Mouse (Mus musculus) heart, embryonic 10.5 days (tissue): ENCODE data around the gene Bloc1s1. TPM values are rescaled to one million over a fixed set of nuclear protein-coding genes. Genes with fewer than 3 reads are reported as not detected.

Experiments
- DNase-seq: peaks from one replicate; pipeline ENCODE4 v3.0.0-alpha.2; 2017; ENCODE audit warnings: low spot score
- H3K27ac ChIP-seq: fragments of 300-500 bp; sonication (generic); 2 replicates; pipeline ENCODE4 v1.5.1; 2016; ENCODE audit warnings: mild to moderate bottlenecking
- H3K27me3 ChIP-seq: fragments of 300-500 bp; sonication (generic); 2 replicates; pipeline ENCODE4 v1.6.1; 2016; ENCODE audit warnings: mild to moderate bottlenecking; ENCODE audit not compliant: poor library complexity, insufficient read depth, severe bottlenecking
- H3K36me3 ChIP-seq: fragments of 300-500 bp; sonication (generic); 2 replicates; pipeline ENCODE4 v1.6.1; 2016; ENCODE audit warnings: mild to moderate bottlenecking, moderate library complexity
- H3K4me1 ChIP-seq: fragments of 300-500 bp; sonication (generic); 2 replicates; pipeline ENCODE4 v1.6.1; 2016; ENCODE audit warnings: mild to moderate bottlenecking
- H3K4me3 ChIP-seq: fragments of 300-500 bp; sonication (generic); 2 replicates; pipeline ENCODE4 v1.5.1; 2016; ENCODE audit warnings: mild to moderate bottlenecking, moderate library complexity
- H3K9me3 ChIP-seq: fragments of 300-500 bp; sonication (generic); 2 replicates; pipeline ENCODE4 v1.6.1; 2016; ENCODE audit warnings: mild to moderate bottlenecking, moderate library complexity
- whole genome bisulfite sequencing: fragments of 180-500 bp; shearing (Covaris S2); methylation state at CpG from one replicate; pipeline ENCODE4 v1.1.7; 2016; 5-methylcytosine and 5-hydroxymethylcytosine counted together
- polyA plus RNA-seq: library from polyadenylated mRNA; unstranded; fragments of >200 nt; fragmentation: Nextera tagmentation; extraction: Ambion mirVana; gene quantifications from 2 replicates; pipeline ENCODE4 v1.2.1, GENCODE M21; 2016

The Bloc1s1 gene
- polyA plus RNA-seq, 1 experiment from 2014 or later = 194 TPM

DNA sequence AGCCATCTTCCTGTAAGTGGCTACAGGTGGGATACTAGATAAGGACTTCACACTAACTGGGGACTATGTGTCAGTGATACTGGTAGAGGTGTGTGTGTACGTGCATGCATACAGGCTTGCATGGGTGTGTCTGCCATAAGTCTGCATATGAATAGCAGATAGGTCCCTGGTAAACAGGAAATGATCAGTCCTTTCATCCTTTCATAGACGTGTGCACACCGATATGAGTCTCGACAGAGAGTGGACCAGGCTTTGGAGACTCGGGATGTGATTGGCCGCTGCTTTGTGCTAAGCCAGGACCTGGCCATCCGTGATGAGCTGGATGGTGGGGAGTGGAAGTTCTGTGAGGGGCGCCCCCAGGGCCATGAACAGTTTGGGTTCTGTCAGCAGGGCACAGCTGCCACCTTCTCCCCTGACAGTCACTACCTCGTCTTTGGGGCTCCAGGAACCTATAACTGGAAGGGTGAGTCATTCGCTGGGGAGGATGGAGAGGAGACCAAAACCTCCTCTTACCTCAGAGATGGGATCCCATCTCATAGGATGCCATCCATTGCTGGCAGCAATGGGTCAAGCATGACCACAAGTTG, 16.7 kb upstream of the Bloc1s1 start:
- WGBS = 82% methylated on average over 10 of the region's 10 CpGs
- Histone ChIP-seq H3K27ac (no peak overlapping the region), H3K9me3 (no peaks in the 10 kb centered on the region), H3K36me3 (no peaks in the 10 kb centered on the region), H3K4me3 (no peak overlapping the region), H3K4me1 (no peaks in the 10 kb centered on the region), H3K27me3 (peaks cover 53% of the 10 kb centered on the region)
- no peak for DNase-seq

- Histone ChIP-seq H3K4me3 (no peak overlapping the region), H3K36me3 (no peaks in the 10 kb centered on the region), H3K27me3 (peaks cover 63% of the 10 kb centered on the region), H3K27ac (no peak overlapping the region), H3K4me1 (peaks cover 13% of the 10 kb centered on the region), H3K9me3 (no peaks in the 10 kb centered on the region)
- WGBS = 59% methylated on average over 5 of the region's 5 CpGs
- no peak for DNase-seq
These were observed 15.1 kb upstream of the Bloc1s1 start for GRCm38 (mm10) chr10:128938974-128939373.

DNA sequence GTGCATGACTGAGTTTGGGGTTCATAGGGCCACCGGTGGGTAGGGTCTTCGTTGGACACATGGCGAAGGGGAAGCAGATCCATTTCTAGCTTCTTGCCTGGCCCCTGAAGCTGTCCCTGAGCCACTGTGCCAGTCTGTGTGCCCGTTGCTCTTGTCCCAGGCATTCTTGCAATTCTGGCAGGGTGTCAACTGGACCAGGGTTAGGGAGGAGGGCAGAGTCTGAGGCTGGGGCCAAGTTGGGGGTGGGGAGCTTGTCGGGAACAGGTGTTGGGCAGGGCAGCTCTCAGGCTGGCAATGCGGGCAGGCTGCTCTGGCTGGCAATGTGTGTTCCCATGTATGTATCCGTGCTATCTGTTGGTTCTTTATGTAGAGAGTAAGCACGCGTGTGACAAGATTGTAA, 14.6 kb upstream of the Bloc1s1 start:
- H3K27ac ChIP-seq = no peak overlapping the region
- peaks cover 63% of the 10 kb centered on the region for H3K27me3 ChIP-seq
- WGBS = 82% methylated on average over 9 of the region's 9 CpGs
- no peak for DNase-seq
- H3K4me3 ChIP-seq = no peak overlapping the region
- no peaks in the 10 kb centered on the region for H3K9me3 ChIP-seq
- H3K36me3 ChIP-seq = no peaks in the 10 kb centered on the region
- H3K4me1 ChIP-seq = peaks cover 16% of the 10 kb centered on the region

DNA sequence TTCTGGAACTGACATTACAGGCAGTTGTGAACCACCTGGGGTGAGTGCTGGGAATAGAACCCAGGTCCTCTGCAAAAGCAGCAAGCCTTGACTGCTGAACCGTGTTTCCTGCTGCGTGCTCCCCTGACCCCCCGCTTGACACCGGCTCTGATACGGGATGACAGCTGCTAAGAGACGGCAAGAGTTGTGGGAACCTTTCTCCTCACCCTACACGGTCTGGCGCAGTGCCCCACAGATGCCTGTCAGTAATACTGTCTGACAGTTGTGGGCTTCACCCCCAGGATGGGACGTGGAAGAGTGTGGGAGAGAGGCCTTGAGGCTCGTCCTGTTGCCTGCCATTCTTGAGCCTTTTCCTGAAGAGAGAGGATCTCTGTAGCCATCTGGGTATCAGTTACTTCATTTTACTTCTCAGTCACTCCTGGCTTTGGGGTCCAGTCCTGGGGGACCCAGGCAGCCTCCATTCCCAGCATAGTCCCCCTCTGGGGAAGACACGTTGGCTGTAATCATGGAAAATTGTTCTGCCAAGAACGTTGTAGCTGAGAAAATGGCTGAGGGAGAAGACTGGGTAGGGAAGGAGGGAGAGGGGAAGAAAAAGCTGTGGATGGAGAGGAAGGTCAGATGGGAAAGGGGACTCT, 14.0 kb upstream of the Bloc1s1 start:
- Histone ChIP-seq H3K4me3 (no peak overlapping the region), H3K36me3 (no peaks in the 10 kb centered on the region), H3K9me3 (no peaks in the 10 kb centered on the region), H3K4me1 (peaks cover 19% of the 10 kb centered on the region), H3K27ac (no peak overlapping the region), H3K27me3 (peaks cover 65% of the 10 kb centered on the region)
- WGBS = 67% methylated on average over 12 of the region's 12 CpGs
- no peak for DNase-seq

DNA sequence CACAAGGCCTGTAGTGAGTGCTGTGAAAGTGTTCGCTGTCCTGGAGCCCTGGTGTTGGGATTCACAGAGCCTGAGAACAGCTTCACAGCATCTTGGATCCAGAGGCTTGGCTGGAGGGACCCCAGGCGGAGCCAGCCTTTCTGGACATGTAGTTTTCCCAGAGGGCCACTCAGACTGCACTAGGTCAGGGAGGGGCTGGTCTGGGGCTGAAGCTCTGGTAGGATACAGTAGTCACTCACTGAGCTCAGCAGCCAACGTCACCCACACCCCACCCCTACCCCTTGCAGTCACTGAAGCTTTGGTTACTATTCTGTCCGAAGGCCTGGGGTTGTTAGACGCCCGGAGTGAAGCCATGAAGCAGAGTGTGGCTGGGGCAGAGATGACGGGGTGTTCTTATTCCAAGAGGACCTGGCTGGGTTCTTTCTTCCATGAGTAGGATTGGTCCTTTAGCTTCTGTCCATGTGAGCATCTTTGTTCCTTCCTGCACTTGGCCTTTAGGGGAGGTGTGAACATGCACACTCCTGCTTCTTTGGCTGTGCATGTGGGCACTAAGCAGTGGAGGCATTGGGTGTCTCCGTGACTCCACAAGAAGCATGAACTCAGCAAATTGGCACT, 12.1 kb upstream of the Bloc1s1 start:
- H3K9me3 ChIP-seq = no peaks in the 10 kb centered on the region
- 58% methylated on average over 8 of the region's 8 CpGs for WGBS
- peaks cover 65% of the 10 kb centered on the region for H3K27me3 ChIP-seq
- H3K27ac ChIP-seq = no peak overlapping the region
- H3K4me3 ChIP-seq = no peak overlapping the region
- H3K36me3 ChIP-seq = no peaks in the 10 kb centered on the region
- no peak for DNase-seq
- H3K4me1 ChIP-seq = peaks cover 21% of the 10 kb centered on the region

- peaks cover 21% of the 10 kb centered on the region for H3K4me1 ChIP-seq
- peaks cover 66% of the 10 kb centered on the region for H3K27me3 ChIP-seq
- no peak overlapping the region for H3K4me3 ChIP-seq
These were observed 11.4 kb upstream of the Bloc1s1 start for GRCm38 (mm10) chr10:128934997-128935787.

GRCm38 (mm10) chr10:128933976-128934721, 10.3 kb upstream of the Bloc1s1 start:
- Histone ChIP-seq H3K4me1 (peaks cover 21% of the 10 kb centered on the region), H3K27me3 (peaks cover 76% of the 10 kb centered on the region), H3K4me3 (peak overlapping the region; percentile 60), H3K36me3 (no peaks in the 10 kb centered on the region), H3K27ac (no peak overlapping the region), H3K9me3 (no peaks in the 10 kb centered on the region)
- DNase-seq = no peak
- 2% methylated on average over 21 of the region's 21 CpGs for WGBS

More at GRCm38 (mm10) chr10:128934997-128935787, 11.4 kb upstream of the Bloc1s1 start:
- DNase-seq = no peak
- H3K27ac ChIP-seq = no peak overlapping the region
- 53% methylated on average over 7 of the region's 7 CpGs for WGBS
- H3K36me3 ChIP-seq = no peaks in the 10 kb centered on the region
- no peaks in the 10 kb centered on the region for H3K9me3 ChIP-seq

DNA sequence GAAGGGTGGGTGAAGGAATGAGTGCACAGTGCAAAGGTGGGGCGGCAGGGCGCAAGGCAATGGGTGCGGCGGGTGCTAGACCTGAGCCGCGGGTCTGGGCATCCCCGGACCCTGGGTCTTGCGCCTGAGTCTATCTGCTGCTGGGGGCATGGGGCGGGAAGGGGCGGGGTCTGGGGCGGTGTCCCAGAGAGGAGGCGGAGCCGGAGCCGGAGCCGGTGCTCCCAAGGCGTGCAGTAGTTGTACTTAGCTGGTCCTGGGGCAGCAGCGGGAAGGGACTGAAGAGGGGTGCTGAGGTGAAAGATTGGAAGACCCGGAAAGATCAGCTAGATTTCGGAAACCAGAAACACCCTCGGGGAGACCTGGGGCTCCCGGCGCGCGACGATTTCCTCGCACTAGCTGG, 9.7 kb upstream of the Bloc1s1 start, which contains the start of gene Itga7:
Gene Itga7, plus strand, starts transcription at position 245 of the 400 bp plus-strand sequence.
- WGBS = 1% methylated on average over 26 of the region's 26 CpGs
- peak; percentile 83 for DNase-seq
- no peaks in the 10 kb centered on the region for H3K9me3 ChIP-seq
- peaks cover 21% of the 10 kb centered on the region for H3K4me1 ChIP-seq
- H3K4me3 ChIP-seq = peak within 1 kb of the TSS; percentile 60
- peaks cover 80% of the 10 kb centered on the region for H3K27me3 ChIP-seq
- H3K27ac ChIP-seq = no peak within 1 kb of the TSS
- no peaks in the 10 kb centered on the region for H3K36me3 ChIP-seq

- no peaks in the 10 kb centered on the region for H3K9me3 ChIP-seq
- no peak for DNase-seq
- no peak overlapping the region for H3K27ac ChIP-seq
- no peaks in the 10 kb centered on the region for H3K36me3 ChIP-seq
- H3K27me3 ChIP-seq = peaks cover 79% of the 10 kb centered on the region
- peaks cover 21% of the 10 kb centered on the region for H3K4me1 ChIP-seq
- H3K4me3 ChIP-seq = no peak overlapping the region
- WGBS = 51% methylated on average over 2 of the region's 2 CpGs
These were observed 7.6 kb upstream of the Bloc1s1 start for GRCm38 (mm10) chr10:128931441-128931840.

DNA sequence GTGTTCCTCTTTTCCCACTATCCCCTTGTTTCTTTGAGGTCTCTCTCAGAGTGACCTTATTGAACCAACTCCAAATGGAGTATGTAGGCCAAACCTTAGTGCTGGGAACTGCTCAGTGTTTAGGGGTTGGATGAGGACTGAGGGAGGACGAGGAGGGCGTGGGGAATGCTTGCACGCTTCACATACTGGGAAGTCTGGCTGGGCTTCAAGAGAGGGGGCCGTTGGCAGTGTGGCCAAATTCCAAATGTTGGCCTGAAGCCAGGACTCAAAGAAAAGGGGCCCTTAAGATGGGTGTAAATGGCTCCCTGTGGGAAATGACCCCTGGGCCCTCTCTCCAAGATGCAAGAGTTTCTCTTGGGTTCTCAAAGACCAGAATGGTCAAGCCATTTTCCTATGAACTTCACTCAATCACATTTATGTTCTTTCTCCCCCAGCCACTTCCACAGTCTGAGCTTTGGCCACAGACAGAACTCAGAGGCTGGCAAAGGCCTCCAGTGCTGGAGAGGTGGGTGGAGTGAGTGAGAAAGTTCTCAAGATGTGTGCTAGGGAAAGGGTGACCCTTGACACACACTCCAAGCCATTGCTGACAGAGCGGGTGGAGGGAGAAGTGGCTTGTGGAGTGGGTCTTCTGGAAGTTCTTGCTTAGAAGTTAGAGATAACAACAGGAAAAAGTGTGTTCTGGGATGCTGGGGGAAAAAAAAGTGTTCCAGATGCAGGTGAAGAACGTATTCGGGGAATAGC, 6.0 kb upstream of the Bloc1s1 start:
- WGBS = 66% methylated on average over 7 of the region's 7 CpGs
- Histone ChIP-seq H3K9me3 (no peaks in the 10 kb centered on the region), H3K36me3 (no peaks in the 10 kb centered on the region), H3K4me1 (peaks cover 17% of the 10 kb centered on the region), H3K27me3 (peaks cover 62% of the 10 kb centered on the region), H3K4me3 (no peak overlapping the region), H3K27ac (no peak overlapping the region)
- no peak for DNase-seq

- no peaks in the 10 kb centered on the region for H3K9me3 ChIP-seq
- DNase-seq = no peak
- no peak overlapping the region for H3K27ac ChIP-seq
- peaks cover 48% of the 10 kb centered on the region for H3K27me3 ChIP-seq
- H3K4me3 ChIP-seq = no peak overlapping the region
- peaks cover 10% of the 10 kb centered on the region for H3K4me1 ChIP-seq
- WGBS = 38% methylated on average over 4 of the region's 4 CpGs
- no peaks in the 10 kb centered on the region for H3K36me3 ChIP-seq
These were observed 4.5 kb upstream of the Bloc1s1 start for GRCm38 (mm10) chr10:128928356-128928755.
